Mouse (Mus musculus) olfactory bulb, adult 2 months (tissue): ENCODE results near the gene Sipa1l3. TPM values are rescaled to one million over a fixed set of nuclear protein-coding genes. Genes with fewer than 3 reads are reported as not detected.

Experiments
- H3K27ac ChIP-seq: fragments of 200-500 bp; 2 replicates; pipeline ENCODE4 v1.5.1; 2012; ENCODE audit warnings: low read depth, low read length; ENCODE audit not compliant: insufficient read depth
- H3K4me1 ChIP-seq: fragments of 200-500 bp; 2 replicates; pipeline ENCODE4 v1.6.1; 2012; ENCODE audit warnings: low read length; ENCODE audit not compliant: control insufficient read depth, insufficient read depth
- H3K4me3 ChIP-seq: fragments of 200-500 bp; 2 replicates; pipeline ENCODE4 v1.5.1; 2012; ENCODE audit warnings: mild to moderate bottlenecking, low read depth, low read length, moderate library complexity; ENCODE audit not compliant: insufficient read depth
- CTCF ChIP-seq: fragments of 200-500 bp; IDR thresholded peaks from 2 replicates; pipeline ENCODE4 v1.5.1; 2012; ENCODE audit warnings: low read depth, mild to moderate bottlenecking, low read length, moderate library complexity; ENCODE audit not compliant: insufficient read depth
- POLR2A ChIP-seq: fragments of 200-500 bp; IDR thresholded peaks from 2 replicates; pipeline ENCODE4 v1.6.1; 2012; ENCODE audit warnings: mild to moderate bottlenecking, low read depth, low read length, moderate library complexity; ENCODE audit not compliant: insufficient read depth
- WGBS: fragments of 180-500 bp; shearing (Covaris S2); methylation state at CpG from one replicate; pipeline ENCODE4 v1.1.7; 2018; 5-methylcytosine and 5-hydroxymethylcytosine counted together
- polyA plus RNA-seq: library from polyadenylated mRNA; stranded (reverse); fragments of >200 nt; gene quantifications from 2 replicates; pipeline ENCODE4 v1.2.4, GENCODE M21; 2012; ENCODE audit warnings: low replicate concordance; ENCODE audit not compliant: missing spikeins, insufficient read depth, insufficient read length

Gene Sipa1l3
- polyA plus RNA-seq, 1 experiment, result not detected

DNA sequence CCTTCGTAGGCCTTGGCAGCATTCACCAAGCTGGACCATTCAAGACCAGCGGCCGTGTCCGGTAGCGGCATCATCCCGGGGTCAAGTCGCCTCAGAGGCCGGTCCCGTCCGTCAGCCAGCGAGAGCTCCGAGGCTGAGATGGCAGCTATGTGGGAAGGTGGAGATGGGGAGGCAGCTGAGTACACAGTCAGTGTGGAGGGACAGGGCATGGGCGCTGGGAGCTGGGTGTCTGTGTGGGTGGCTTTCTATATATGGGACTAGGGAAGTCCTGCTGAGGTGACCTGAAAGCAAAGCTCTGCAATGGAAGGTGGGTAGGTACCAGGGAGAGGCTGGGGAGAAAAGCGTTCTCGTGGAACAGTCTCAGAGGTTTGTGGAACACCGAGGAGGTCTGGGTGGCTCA, 189.5 kb downstream of the Sipa1l3 start:
- no peak overlapping the region for H3K4me3 ChIP-seq
- 70% methylated on average over 16 of the region's 16 CpGs for WGBS
- TF ChIP-seq CTCF (no peak), POLR2A (no peak)
- no peak overlapping the region for H3K27ac ChIP-seq
- H3K4me1 ChIP-seq, result peaks cover 14% of the 10 kb centered on the region; the same call in 1 of the 2 replicates

DNA sequence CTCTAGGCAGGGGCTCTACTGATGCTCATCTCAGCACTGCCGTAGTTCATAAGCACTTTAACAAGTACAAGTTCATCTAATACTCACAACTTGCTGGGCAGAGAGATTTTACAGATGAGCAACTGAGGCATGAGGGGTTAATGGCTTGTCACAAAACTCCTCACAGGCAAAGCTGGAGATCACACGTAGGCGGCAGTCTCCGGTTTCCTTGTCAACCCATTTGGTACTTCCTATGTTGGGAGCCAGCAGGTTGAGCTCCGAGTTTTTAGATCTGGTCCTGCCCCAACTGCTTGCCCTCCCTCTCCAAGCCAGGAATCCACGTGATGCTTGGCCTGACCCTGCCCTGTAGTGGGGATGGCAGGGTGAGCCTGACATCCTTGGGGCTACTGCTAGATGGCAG, 191.4 kb downstream of the Sipa1l3 start:
- TF ChIP-seq POLR2A, result no peak
- TF ChIP-seq CTCF, result no peak
- H3K27ac ChIP-seq, result no peak overlapping the region
- H3K4me1 ChIP-seq, result peaks cover 14% of the 10 kb centered on the region; the same call in 1 of the 2 replicates
- 53% methylated on average over 6 of the region's 6 CpGs for WGBS
- no peak overlapping the region for H3K4me3 ChIP-seq

DNA sequence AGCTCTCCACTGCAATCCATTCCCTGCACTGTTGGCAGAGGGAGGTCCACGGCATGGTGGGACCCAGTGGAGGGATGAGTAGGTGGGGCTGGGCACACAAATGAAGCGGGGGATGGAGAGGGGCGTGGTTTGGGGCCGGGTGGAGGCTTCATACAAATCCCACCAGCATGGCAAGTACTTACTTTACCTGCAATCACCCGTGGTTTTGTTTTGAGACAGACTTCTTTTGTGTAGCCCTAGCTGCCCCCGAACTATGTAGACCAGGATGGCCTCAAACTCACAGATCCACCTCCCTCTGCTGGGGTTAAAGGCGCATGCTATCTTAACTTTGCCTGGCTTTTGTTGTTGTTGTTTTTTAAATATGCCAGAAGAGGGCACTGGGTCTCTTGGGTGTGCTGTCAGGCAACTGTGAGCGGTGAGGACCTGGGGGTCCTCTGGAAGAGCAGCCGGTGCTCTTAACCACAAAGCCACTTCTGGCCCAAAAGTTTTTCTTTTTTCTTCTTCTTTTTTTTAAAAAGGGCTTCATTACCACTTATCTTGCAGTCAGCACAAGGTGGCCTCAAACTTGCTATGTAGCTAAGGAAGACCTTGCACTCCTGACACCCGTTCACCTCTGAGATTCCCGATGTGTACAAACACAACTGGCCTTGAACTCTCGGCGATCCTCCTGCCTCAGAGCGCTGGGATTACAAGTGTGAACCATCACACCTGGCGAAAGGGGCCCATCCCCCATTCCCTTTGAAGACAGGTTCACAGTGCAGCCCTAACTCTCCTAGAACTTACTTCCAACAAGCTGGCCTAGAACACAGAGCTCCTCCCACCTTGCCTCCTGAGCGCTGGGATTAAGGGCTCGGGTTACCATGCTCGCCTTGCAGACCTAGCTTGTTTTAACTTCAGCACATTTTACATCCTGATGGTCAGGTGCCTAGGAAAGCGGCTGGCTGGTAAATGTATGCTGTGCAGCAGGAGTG, 198.8 kb downstream of the Sipa1l3 start:
- H3K27ac ChIP-seq, result peak overlapping the region; percentile 99
- H3K4me3 ChIP-seq, result 0 out of 2 replicates have a peak overlapping the region, but pooled peaks have one; percentile 4
- TF ChIP-seq CTCF, result no peak; the same call in 1 of the 2 replicates
- TF ChIP-seq POLR2A, result no peak
- H3K4me1 ChIP-seq, result peaks cover 58% of the 10 kb centered on the region
- 26% methylated on average over 19 of the region's 19 CpGs for WGBS

DNA sequence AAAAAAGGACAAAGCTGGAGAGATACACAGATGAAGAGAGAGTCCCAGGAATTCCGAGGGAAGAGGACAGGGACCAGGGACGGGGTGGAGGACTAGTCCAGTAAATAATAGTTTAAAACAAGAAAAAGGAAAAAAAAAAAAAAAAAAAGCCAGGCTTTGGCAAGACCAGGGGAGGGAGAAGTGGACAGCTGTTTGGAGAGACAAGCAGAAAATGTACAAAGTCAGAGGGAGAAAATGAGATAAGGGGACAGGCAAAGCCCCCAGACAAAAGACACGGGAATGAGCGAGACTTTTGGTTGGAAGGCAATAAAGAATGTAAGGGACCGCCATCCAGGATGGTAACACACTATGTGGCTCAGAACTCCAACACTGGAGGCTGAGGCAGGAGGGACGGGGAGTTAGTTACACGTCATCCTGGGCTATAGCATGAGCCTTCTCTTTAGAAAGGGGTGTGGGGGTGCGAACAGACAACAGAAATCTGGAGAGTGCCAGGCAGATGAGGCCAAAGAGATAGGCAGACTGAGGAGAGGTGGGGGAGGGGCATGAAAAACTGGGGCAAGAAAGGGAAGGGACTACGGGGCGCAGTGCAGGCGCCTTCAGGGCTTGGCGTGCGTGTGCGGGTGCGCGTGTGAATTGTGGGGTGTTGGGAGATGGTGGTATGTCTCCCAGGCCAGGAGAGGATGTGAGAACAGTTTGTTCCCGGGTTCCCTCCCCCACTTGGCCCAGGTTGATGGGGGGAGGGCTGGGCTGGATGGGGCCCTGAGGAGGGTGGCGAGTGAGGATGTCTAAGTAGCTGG, 200.1 kb downstream of the Sipa1l3 start:
- TF ChIP-seq CTCF (no peak), POLR2A (no peak)
- WGBS, result 5% methylated on average over 18 of the region's 18 CpGs
- Histone ChIP-seq H3K27ac (peak overlapping the region; percentile 99), H3K4me1 (peaks cover 69% of the 10 kb centered on the region), H3K4me3 (peak overlapping the region; percentile 2; the same call in 1 of the 2 replicates)

DNA sequence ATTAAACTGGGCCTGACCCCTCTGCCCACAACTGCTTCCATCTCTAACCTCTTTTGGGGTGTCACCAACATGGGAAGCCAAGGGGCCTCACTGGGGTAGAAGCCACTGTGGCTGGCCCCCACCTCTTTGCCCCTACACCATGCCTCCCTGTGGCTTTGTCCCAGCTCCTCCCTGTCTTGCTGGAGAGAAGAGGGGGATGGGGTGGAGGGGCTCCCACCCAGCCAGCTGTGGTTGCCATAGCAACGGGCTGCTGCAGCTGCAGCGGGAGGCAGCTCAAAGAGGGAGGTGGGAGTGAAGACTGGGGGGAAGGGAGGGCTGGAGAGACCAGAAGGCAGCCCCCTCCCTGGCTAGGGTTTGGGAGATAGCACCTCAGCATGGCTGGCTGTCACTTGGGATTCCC, 200.9 kb downstream of the Sipa1l3 start:
- Histone ChIP-seq H3K4me3 (peak overlapping the region; percentile 10), H3K27ac (peak overlapping the region; percentile 99), H3K4me1 (peaks cover 76% of the 10 kb centered on the region)
- WGBS, result 0% methylated on average over 2 of the region's 2 CpGs
- TF ChIP-seq POLR2A (no peak), CTCF (no peak)

DNA sequence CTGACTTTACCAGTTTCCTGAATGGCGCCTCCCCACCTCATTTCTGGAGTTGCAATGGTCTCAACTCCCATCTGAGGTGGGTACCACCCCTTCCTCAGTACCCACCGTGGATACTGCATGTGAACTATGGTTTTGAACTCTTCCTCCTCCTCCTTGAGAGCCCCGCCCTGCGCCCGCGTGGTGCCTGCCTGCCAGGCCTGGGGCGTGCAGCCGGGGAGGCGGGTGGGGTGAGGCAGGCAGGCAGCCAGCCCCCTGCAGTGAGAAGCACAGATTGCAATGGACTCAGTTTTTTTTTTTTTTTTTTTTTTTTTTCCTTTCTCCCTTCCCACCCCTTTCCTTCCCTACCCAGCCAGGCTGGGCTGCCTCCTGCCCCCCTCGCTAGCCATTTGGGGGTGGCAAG, 201.5 kb downstream of the Sipa1l3 start:
- 2% methylated on average over 10 of the region's 10 CpGs for WGBS
- peaks cover 77% of the 10 kb centered on the region for H3K4me1 ChIP-seq

DNA sequence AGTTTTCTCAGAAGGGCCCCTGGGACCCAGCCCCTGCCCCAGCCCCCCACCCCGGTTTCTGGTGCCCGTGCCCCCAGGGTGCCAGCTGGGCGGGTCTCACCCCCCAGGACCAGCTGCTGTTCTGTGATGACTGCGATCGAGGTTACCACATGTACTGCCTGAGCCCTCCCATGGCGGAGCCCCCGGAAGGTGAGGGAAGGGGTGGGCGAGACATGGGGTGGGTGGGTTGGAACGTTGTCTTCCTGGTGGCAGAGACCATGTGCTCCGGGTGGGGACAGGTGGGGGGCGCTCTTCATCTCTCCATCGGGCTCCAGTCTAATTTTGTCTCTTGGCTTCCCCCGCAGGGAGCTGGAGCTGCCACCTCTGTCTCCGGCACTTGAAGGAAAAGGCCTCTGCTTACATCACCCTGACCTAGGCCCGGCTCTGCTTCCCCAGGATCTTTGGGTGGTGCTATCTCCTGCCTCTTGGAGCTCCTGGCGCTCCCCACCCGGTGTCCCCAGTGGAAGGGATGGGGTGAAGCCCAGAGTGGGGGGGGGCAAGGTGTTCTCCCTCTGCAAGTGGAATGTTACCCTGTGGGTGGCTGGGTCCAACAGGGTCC, 202.2 kb downstream of the Sipa1l3 start:
- peaks cover 80% of the 10 kb centered on the region for H3K4me1 ChIP-seq
- no peak for TF ChIP-seq POLR2A
- TF ChIP-seq CTCF, result no peak
- H3K27ac ChIP-seq, result peak overlapping the region; percentile 99
- 31% methylated on average over 17 of the region's 17 CpGs for WGBS
- no peak overlapping the region for H3K4me3 ChIP-seq

More for the DNA sequence above, 201.5 kb downstream of the Sipa1l3 start:
- no peak for TF ChIP-seq POLR2A
- TF ChIP-seq CTCF, result no peak
- peak overlapping the region; percentile 10 for H3K4me3 ChIP-seq
- H3K27ac ChIP-seq, result peak overlapping the region; percentile 99

DNA sequence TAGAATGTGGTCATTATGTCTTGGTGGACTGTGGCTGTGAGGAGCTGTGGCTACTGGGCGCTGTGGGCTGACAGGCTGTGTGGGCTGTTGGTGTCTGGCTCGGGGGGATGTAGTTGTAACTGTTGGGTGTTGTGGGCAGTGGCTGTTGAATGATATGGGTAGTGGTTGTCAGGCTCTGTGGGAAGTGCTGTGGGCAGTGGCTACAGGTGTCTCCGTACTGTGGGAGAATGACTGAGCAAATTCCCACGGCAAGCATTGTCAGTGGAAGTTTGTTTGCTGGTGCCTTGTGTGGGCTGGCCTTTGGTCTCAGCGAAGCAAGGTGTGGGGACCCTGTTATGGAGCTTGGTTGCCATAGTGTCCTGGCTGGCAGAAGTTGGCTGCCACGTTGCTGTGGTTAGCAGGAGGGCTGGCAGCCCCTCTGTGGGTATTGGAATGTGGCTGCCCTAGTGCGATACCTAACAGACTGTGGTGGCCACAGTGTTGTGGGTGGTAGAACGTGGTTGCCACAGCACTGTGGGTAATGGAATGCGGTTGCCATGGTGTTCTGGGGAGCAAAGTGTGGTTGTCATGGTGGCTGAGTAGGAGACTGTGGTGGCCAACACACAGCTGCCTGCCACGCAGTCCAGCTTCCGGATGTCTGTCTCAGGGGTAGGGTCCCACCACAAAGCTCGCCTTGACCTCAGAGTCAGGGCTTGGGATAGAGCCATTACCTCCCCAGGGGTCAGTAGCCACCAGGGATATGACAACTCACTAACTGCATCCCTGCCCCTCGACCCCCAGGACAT, 203.4 kb downstream of the Sipa1l3 start:
- Histone ChIP-seq H3K4me3 (peak overlapping the region; percentile 1; the same call in 1 of the 2 replicates), H3K27ac (peak overlapping the region; percentile 93), H3K4me1 (peaks cover 78% of the 10 kb centered on the region)
- 28% methylated on average over 13 of the region's 13 CpGs for whole genome bisulfite sequencing
- no peak for TF ChIP-seq POLR2A
- no peak for TF ChIP-seq CTCF
